Mouse (Mus musculus): ENCODE measurements around the gene Gm8267.
"Not testable (repeated sequence)": the region's sequence is repeated elsewhere in the genome, so short reads cannot be mapped to it uniquely, and the experiment has no call there.

Gm8267 gene

DNA sequence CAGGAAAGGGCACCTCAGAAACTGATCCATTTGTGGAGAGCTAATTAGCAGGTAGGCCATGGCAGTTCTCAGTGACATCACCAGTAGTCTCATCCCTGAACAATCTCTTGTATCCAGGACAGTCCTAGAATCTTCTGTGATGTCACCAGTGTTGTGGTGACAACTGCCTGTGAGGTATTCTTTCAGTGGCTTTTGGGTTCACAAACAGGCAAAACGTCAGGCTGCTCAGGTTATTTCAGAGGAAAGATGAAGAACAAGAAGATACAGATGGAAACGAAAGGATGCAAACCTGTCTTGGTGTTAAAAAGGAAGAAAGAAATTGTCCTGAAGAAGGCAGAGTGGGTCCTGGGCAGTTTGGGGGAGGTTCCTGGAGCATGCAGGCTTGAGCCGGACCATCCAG is at the start of gene Gm8267:
TSS of gene Gm8267 (minus strand) at position 101 of the 400 bp plus-strand sequence.
- DNase-seq (ENCODE audit: low spot score in 2 of 2): no peak

DNA sequence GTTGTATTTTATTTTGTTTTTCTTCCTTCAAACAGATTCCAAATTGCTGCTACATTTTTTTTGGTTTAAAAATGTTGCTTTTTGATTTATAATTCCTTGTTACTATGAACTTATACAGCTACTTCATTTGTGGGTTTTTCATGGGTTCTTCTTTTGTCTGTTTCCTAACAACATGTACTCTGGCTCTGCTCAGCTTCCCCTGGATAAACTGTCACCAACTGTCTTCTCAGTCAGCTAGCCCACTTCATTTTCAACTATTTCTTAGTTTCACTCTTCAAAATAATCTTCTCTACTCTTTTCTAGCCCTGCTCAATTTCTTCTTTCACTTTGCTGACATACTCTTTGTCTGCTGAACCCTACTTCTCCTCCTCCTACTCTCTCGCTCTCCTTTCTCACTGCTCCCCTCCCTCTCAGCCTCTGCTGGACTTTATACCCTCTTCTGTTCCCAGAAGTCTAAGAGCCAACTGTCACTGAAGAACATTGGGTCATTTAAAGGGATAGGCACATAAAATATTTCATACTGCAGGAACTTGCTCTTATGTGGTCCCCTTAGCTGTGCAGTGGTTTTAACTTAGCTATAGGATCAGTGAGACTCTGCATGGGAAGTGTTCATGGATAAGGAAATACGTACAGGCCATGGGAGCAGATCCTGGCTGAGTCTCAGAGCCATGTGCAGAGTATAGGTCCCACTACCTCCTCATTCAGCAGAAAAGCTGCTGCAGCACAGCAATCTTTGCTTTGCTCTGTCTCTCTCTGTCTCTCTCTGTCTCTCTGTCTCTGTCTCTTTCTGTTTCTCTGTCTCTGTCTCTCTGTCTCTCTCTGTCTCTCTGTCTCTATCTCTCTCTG is 39.6 kb upstream of the Gm8267 start:
- DNase-seq (ENCODE audit: low spot score in 2 of 2): not testable (repeated sequence)

DNA sequence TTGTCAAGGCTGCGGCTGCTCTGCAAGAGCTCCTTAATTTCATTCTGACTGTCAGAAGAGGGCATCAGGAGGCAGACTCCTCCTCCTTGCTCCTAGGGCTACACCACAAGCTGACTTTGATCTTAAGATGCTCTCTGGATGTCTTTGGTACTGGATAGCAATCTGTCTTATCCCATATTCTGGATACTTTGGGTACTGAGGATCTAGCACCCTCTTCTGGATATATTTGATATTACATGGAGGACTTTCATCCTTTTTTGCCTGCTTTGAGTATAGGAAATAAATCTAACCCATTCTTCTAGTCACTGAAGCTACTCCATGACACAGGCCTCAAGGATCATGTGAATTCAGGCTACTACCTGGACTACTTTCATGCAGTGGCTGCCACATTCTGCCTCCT is 7.4 kb downstream of the Gm8267 start:
- DNase-seq (ENCODE audit: low spot score in 2 of 2): not testable (repeated sequence)

DNA sequence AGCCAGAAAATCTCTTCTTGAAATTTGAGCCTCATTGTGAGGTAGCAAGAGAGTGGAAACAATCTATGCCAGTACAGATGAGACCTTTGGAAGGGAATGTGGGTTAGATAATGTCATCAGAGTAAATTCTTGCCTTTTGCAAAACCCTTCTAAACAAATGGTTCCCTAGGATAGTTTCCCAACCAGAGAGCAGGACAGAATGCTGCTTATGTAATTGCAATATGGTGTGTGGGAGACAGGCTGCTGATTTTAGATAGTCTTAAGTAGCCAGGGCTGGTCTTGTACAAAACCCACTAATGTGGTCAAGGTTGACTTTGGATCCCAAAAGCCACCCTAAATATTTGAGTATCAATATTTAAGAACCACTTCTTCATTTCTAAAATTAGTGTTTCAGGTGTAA is 19.4 kb downstream of the Gm8267 start:
- not testable (repeated sequence) for DNase-seq (ENCODE audit: low spot score in 2 of 2)

DNA sequence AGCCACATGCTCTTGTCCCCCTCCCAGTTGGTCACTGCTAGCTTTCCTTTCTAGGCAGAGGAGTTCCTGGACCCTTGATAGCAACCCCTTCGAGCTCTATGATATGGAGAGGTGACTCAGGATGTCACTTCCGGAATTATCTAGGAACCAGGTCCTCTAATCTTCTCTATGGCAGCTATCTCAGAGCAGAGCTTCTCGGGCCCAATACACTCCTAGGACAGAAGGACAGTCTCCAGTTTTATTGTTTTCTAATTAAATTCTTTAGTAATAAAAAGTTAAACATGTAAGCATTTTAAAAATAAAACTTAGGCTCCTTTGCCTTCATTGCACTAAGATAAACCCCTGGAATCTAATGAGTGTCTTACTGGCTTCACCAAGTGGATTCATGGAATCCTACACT is 43.8 kb downstream of the Gm8267 start, which contains the start of gene Gm8257:
TSS of gene Gm8257 (minus strand) at position 101 of the 400 bp plus-strand sequence.
- DNase-seq (ENCODE audit: low spot score in 2 of 2): not testable (repeated sequence)
